Comparison of ENCODE assay signal across 20 mouse cellular contexts in genomic region chr3:19960570-19961114, GRCm38 (mm10). TPM values are rescaled to one million over a fixed set of nuclear protein-coding genes. Genes with fewer than 3 reads are reported as not detected.
DNase-seq lines count a peak whose midpoint lies in the region; ATAC-seq and TF ChIP-seq lines count a peak whose summit lies in the region.
"Had no signal": no experiment of that assay in that cellular context is flagged by ENCODE, and none has a peak within 500 bp of the region (broad histone marks: within the 10 kb centered on the region; RNA-seq: fewer than 3 reads in every experiment).

No protein-coding gene starts in this region.

- no peak for DNase-seq in heart, adult 8-10 months (ENCODE audit: low spot score)
- DNase-seq in liver, adult 2 months (ENCODE audit: extremely low read depth, low read depth, low spot score): peak; percentile 76
- DNase-seq in liver, embryonic 11.5 days (ENCODE audit: low spot score): no peak
- DNase-seq in Muller cell, postnatal 12 days (ENCODE audit: inconsistent ontology term): peak; percentile 62
- DNase-seq in cerebellum, adult 2 months: no peak
- DNase-seq in layer of hippocampus, adult 18-20 months (ENCODE audit: low spot score in 2 of 2): no peak
- DNase-seq: adrenal gland, postnatal 25 days; cerebellum, adult 18-20 months; kidney, adult 18-20 months; kidney, postnatal 14 days; right cerebral cortex, postnatal 4 days; thymus, adult 2 months had no signal

- H3K79me2 ChIP-seq in liver, adult 2 months (ENCODE audit: control insufficient read depth, insufficient read depth, low read length): peaks cover 11% of the 10 kb centered on the region; the same call in 1 of the 2 replicates

- H3K4me3 ChIP-seq in heart, embryonic 15.5 days: no peak overlapping the region
- peak overlapping the region; percentile 64 for H3K4me3 ChIP-seq in liver, adult 2 months (ENCODE audit: insufficient read depth, low read depth, low read length)
- no peak overlapping the region for H3K4me3 ChIP-seq in liver, embryonic 11.5 days (ENCODE audit: low read depth, low read length)
- no peak overlapping the region for H3K4me3 ChIP-seq in embryonic facial prominence, embryonic 15.5 days (replicated peaks)
- no peak overlapping the region for H3K4me3 ChIP-seq in cerebellum, adult 2 months (replicated peaks; ENCODE audit: insufficient read depth, low read depth, low read length)
- H3K4me3 ChIP-seq: forebrain, embryonic 15.5 days; midbrain, embryonic 12.5 days had no signal

- no peak overlapping the region for H3K4me2 ChIP-seq in heart, embryonic 15.5 days
- H3K4me2 ChIP-seq in liver, embryonic 11.5 days: no peak overlapping the region
- no peak overlapping the region for H3K4me2 ChIP-seq in embryonic facial prominence, embryonic 15.5 days (replicated peaks)
- H3K4me2 ChIP-seq: forebrain, embryonic 15.5 days; midbrain, embryonic 12.5 days had no signal

- no peak for TF ChIP-seq CTCF in liver, adult 2 months (IDR thresholded peaks at IDR 0.05; ENCODE audit: low read depth, low read length)
- TF ChIP-seq CTCF in cerebellum, adult 2 months (IDR thresholded peaks at IDR 0.05; ENCODE audit: borderline replicate concordance, insufficient read depth, low read depth, low read length): no peak

- 57% methylated on average over 3 of the region's 3 CpGs for WGBS in heart, embryonic 15.5 days
- 18% methylated on average over 3 of the region's 3 CpGs for WGBS in liver, adult 2 months
- 74% methylated on average over 3 of the region's 3 CpGs for WGBS in liver, embryonic 11.5 days
- 47% methylated on average over 3 of the region's 3 CpGs for WGBS in embryonic facial prominence, embryonic 15.5 days
- 51% methylated on average over 3 of the region's 3 CpGs for WGBS in cerebellum, adult 2 months

- no peaks in the 10 kb centered on the region for H3K36me3 ChIP-seq in heart, embryonic 15.5 days
- H3K36me3 ChIP-seq in liver, adult 2 months (ENCODE audit: control insufficient read depth, insufficient read depth, low read length): peaks cover 16% of the 10 kb centered on the region
- no peaks in the 10 kb centered on the region for H3K36me3 ChIP-seq in liver, embryonic 11.5 days (ENCODE audit: control insufficient read depth, insufficient read depth, low read length)
- no peaks in the 10 kb centered on the region for H3K36me3 ChIP-seq in embryonic facial prominence, embryonic 15.5 days
- H3K36me3 ChIP-seq: forebrain, embryonic 15.5 days; G1E; midbrain, embryonic 12.5 days had no signal

- no peak for TF ChIP-seq POLR2A in liver, adult 2 months (IDR thresholded peaks at IDR 0.05; ENCODE audit: extremely low read depth, insufficient read depth, low read length)
- no peak for TF ChIP-seq POLR2A in cerebellum, adult 2 months (IDR thresholded peaks at IDR 0.05; ENCODE audit: borderline replicate concordance, insufficient read depth, low read length)

- ATAC-seq in heart, embryonic 15.5 days (replicated peaks; ENCODE audit: insufficient number of reproducible peaks, insufficient read depth, low FRiP score, low read depth): no peak
- ATAC-seq in liver, embryonic 11.5 days (replicated peaks; ENCODE audit: low FRiP score): no peak
- no peak for ATAC-seq in embryonic facial prominence, embryonic 15.5 days (ENCODE audit: insufficient number of reproducible peaks, low FRiP score, low TSS enrichment, low read depth)
- ATAC-seq: CD4-positive, CD25-positive, alpha-beta regulatory T cell, adult 4 months; forebrain, embryonic 15.5 days; lung, postnatal 0 days had no signal

- no peak overlapping the region for H3K9ac ChIP-seq in heart, embryonic 15.5 days
- peak overlapping the region; percentile 94 for H3K9ac ChIP-seq in liver, adult 2 months (ENCODE audit: low read depth, low read length)
- H3K9ac ChIP-seq in liver, embryonic 11.5 days (ENCODE audit: low read depth, low read length): no peak overlapping the region
- H3K9ac ChIP-seq in embryonic facial prominence, embryonic 15.5 days: no peak overlapping the region
- H3K9ac ChIP-seq: forebrain, embryonic 15.5 days; liver, embryonic 14.5 days; midbrain, embryonic 12.5 days had no signal

- no peaks in the 10 kb centered on the region for H3K9me3 ChIP-seq in heart, embryonic 15.5 days (replicated peaks)
- no peaks in the 10 kb centered on the region for H3K9me3 ChIP-seq in liver, embryonic 11.5 days (ENCODE audit: control insufficient read depth, low read length)
- no peaks in the 10 kb centered on the region for H3K9me3 ChIP-seq in embryonic facial prominence, embryonic 15.5 days (replicated peaks)
- H3K9me3 ChIP-seq: forebrain, embryonic 15.5 days; G1E; midbrain, embryonic 12.5 days had no signal

- no peaks in the 10 kb centered on the region for H3K27me3 ChIP-seq in heart, embryonic 15.5 days
- H3K27me3 ChIP-seq in liver, adult 2 months (ENCODE audit: control insufficient read depth, insufficient read depth, low read length): no peaks in the 10 kb centered on the region
- H3K27me3 ChIP-seq in liver, embryonic 11.5 days (replicated peaks; ENCODE audit: control insufficient read depth, insufficient read depth, low read length): no peaks in the 10 kb centered on the region
- H3K27me3 ChIP-seq in embryonic facial prominence, embryonic 15.5 days: no peaks in the 10 kb centered on the region
- H3K27me3 ChIP-seq in cerebellum, adult 2 months (ENCODE audit: control insufficient read depth, insufficient read depth, low read length): no peaks in the 10 kb centered on the region
- H3K27me3 ChIP-seq: forebrain, embryonic 15.5 days; midbrain, embryonic 12.5 days had no signal

- peak overlapping the region; percentile 11; the same call in 1 of the 2 replicates for H3K27ac ChIP-seq in heart, embryonic 15.5 days
- peak overlapping the region; percentile 99 for H3K27ac ChIP-seq in liver, adult 2 months (replicated peaks; ENCODE audit: insufficient read depth, low read depth, low read length)
- no peak overlapping the region for H3K27ac ChIP-seq in liver, embryonic 11.5 days (ENCODE audit: low read depth, low read length)
- peak overlapping the region; percentile 8; the same call in 1 of the 2 replicates for H3K27ac ChIP-seq in embryonic facial prominence, embryonic 15.5 days (replicated peaks)
- H3K27ac ChIP-seq in cerebellum, adult 2 months (ENCODE audit: insufficient read depth, low read length): no peak overlapping the region
- H3K27ac ChIP-seq: forebrain, embryonic 15.5 days; liver, embryonic 14.5 days; midbrain, embryonic 12.5 days had no signal

- H3K4me1 ChIP-seq in heart, embryonic 15.5 days (replicated peaks): peaks cover 27% of the 10 kb centered on the region
- H3K4me1 ChIP-seq in liver, adult 2 months (ENCODE audit: control insufficient read depth, insufficient read depth, low read length): peaks cover 24% of the 10 kb centered on the region; the same call in 1 of the 2 replicates
- H3K4me1 ChIP-seq in liver, embryonic 11.5 days (replicated peaks; ENCODE audit: control insufficient read depth, insufficient read depth, low read length): no peaks in the 10 kb centered on the region
- H3K4me1 ChIP-seq in embryonic facial prominence, embryonic 15.5 days: no peaks in the 10 kb centered on the region
- no peaks in the 10 kb centered on the region for H3K4me1 ChIP-seq in cerebellum, adult 2 months (ENCODE audit: control insufficient read depth, insufficient read depth, low read length)

RNA-seq across cellular contexts. Expression of gene Cp, which starts 3.8 kb away (rescaled TPM):
- 1.6 and 1.8 TPM in 2 replicates for polyA plus RNA-seq in heart, embryonic 15.5 days (2015; fragmentation: Nextera tagmentation; extraction: Ambion mirVana)
- 10 to 100 TPM; 29.5 to 59.0 (median 36.5) TPM for total RNA-seq in heart, adult 8-10 months (2022)
- 920 and 1,216 TPM in 2 replicates for total RNA-seq in liver, adult 2 months (2014; rRNA removed)
- 217 and 227 TPM in 2 replicates for polyA plus RNA-seq in liver, adult 2 months (2012; rRNA removed)
- polyA plus RNA-seq in liver, embryonic 11.5 days (2014; fragmentation: Nextera tagmentation; extraction: Ambion mirVana): 0.25 and 0.65 TPM in 2 replicates
- polyA plus RNA-seq in embryonic facial prominence, embryonic 15.5 days (2015; fragmentation: Nextera tagmentation; extraction: Ambion mirVana): 3.6 and 4.7 TPM in 2 replicates
- 9.6 and 10.2 TPM in 2 replicates for polyA plus RNA-seq in cerebellum, adult 2 months (2012; rRNA removed)
- total RNA-seq in layer of hippocampus, adult 18-20 months (2021): 1 to 10 TPM; 7.3 to 9.6 TPM
- polyA plus RNA-seq: G1E had no signal

Comparison
In these comparisons a context has a peak if more than half of its experiments do, and no peak if none do; other contexts are left out.
1. H3K27ac ChIP-seq: peak in heart, embryonic 15.5 days (single experiment), liver, adult 2 months (single experiment) and embryonic facial prominence, embryonic 15.5 days (single experiment); none in liver, embryonic 11.5 days (single experiment) and cerebellum, adult 2 months (single experiment).
2. DNase-seq: peak in liver, adult 2 months (single experiment) and Muller cell, postnatal 12 days (single experiment); none in heart, adult 8-10 months (single experiment), liver, embryonic 11.5 days (single experiment), cerebellum, adult 2 months (0 of 2) and layer of hippocampus, adult 18-20 months (0 of 2).
3. RNA of gene Cp, which starts 3.8 kb away (polyA plus RNA-seq): 217 to 227 TPM in liver, adult 2 months; 9.6 to 10.2 TPM in cerebellum, adult 2 months, 3.6 to 4.7 TPM in embryonic facial prominence, embryonic 15.5 days, 1.6 to 1.8 TPM in heart, embryonic 15.5 days and 0.25 to 0.65 TPM in liver, embryonic 11.5 days; every median in the first group is over 10 times any median in the second.